Mouse (Mus musculus): ENCODE measurements around the gene Rab30. TPM values are rescaled to one million over a fixed set of nuclear protein-coding genes. Genes with fewer than 3 reads are reported as not detected.

Rab30 gene
- total RNA-seq, 2 experiments from 2014 or later: 5.7 to 6.6 TPM

DNA sequence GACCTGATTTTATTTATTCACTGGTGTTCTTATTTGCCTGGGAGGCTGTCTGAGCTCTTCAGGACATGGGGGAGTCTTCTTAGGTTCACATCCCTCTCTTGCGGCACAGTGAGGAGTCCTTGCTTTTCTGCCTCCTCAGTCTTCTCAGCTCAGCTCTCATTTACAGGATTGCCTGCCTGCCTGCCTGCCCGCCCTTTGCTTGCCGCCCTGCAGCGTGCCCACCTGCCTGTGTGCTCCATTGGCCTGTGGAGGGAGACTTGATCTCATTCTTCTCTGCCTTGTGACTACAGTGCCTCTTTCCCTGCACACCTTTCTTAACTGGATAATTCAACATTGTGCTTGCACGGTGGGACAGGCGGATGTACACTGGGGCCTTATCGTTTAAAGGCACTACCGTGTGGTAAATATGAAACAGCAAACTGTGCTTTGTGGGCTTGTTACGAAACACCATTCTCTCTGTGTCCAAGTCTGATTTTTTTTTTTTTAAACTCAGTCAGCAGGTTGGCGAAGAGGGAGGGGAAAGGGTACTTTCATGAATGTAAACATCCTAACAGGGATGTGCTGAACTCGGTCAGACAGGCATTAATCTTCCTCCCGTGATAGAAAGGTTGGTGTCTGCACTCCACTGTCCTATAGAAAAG lies 41.9 kb downstream of the Rab30 start:
- intact Hi-C loops (cut with DNase I): no loop called here
- no peak for DNase-seq

DNA sequence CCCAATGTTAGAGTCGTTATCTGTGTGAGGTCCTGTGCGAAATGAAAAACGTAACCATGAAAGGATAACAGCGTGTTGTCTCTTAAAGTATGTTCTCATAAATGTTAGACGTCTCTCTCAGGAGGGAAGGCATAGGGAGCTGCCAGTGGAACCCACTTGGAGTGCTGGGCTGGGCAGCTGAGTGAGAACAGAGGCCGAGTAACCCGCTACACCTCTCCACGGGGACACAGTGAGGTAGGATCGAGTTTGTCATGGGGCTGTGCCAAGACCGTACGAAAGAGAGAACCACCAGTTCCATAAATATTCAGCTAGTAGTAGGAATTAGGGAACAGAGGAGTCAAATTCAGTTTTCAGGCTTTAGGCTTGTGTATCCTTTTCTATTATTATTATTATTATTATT lies 42.5 kb downstream of the Rab30 start:
- intact Hi-C loops (cut with DNase I): no loop called here
- no peak for DNase-seq

DNA sequence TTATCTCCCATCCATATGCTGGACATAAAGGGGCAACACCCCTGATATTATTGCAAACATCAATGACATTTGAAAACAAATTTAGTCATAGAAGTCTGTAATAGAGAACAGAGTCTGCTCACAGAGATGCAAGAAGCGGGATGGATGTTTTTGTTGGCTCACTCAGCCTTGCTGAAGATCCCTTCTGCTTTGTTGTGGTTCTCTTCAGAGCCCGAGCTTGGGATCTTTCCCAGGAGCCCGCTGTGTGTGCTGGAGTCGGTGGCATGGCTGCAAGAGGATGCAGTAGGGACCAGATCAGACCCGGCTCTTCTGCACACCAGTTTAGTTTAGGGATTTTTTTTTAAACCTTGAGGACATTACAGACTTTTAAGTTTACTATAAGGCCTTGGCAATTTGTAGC lies 54.3 kb downstream of the Rab30 start:
- intact Hi-C loops (cut with DNase I): no loop called here
- no peak for DNase-seq

DNA sequence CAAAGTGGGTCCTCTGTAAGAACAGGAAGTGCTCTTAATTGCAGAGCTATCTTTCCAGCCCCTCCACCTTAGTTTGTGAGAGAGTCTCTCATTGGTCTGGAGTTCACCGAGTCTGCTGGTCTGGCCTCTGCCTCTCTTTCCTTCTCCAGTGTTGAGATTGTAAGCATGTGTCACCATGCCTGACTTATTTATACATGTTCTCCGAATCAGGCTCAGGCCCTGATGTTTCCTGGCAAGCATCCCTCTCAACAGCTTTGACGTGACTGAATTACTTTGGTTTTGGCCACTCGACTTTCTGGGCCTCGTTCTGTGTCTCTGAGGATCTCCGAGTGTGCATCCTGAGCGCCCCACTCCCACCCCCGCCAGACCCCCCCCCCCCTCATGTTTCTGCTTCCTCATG lies 55.4 kb downstream of the Rab30 start:
- no peak for DNase-seq

DNA sequence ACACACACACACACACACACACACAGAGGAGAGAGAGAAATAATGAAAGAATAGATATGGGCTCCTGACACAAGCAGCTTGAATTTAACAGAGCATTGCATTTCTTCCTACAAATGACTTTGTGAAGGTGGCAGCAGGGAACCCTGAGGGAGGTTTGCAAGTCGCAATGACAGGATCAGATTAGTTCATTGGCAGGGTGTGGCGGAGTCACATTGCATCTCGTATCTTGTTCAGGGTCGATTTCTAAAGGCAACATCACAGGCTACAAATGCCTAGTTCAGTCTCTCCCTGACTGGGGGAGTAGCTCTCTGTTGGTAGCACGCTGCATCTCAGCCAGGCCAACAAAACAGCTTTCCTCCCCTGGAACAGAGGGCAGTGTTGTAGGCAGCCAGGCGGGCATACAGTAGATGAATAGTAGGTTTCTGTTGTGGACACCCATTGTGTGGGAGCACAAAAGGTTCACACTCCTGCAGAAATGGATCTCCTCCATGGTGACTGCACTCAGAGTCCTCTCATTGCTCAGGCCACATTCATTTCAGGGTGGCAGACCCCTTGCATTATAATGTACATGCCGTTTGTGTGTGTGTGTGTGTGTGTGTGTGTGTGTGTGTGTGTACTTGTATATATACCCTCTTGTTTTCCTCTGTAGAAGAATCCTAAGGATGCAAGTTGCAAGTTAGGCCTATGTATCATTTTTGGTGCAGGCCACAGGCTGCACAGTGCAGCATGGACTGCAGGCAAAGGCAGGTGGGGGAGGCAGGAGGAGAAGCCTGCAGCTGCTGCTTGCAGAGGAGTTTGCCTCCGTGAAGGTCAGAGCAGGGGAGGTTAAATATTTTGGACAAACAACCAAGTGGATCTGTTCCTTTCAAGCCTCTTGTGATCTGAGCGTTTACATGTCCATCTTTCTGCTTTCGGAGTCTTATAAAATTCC lies 58.5 kb downstream of the Rab30 start:
- intact Hi-C loops (cut with DNase I): no loop called here
- DNase-seq: no peak

More for the DNA sequence above, 55.4 kb downstream of the Rab30 start:
- intact Hi-C loops (cut with DNase I): no loop called here

DNA sequence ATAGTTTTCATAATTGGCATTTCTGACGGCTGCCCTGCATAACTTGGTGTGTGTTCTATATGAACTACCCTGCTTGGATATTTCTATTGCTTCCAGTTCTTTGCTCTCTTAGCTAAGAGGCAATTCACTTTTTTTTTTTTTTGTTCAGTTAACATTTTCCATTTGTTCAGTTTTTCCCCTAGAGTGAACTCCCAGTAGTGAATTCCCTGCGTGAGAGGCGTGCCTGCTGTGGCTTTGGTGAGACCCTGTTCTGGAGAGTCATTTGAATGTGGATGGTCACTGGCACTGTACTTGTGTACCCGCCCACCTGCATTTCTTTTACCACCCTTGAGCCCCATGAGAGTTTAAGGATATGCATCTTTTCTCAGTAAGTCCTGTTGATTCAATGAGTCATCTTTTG lies 60.8 kb downstream of the Rab30 start:
- intact Hi-C loops (cut with DNase I): no loop called here
- no peak for DNase-seq

DNA sequence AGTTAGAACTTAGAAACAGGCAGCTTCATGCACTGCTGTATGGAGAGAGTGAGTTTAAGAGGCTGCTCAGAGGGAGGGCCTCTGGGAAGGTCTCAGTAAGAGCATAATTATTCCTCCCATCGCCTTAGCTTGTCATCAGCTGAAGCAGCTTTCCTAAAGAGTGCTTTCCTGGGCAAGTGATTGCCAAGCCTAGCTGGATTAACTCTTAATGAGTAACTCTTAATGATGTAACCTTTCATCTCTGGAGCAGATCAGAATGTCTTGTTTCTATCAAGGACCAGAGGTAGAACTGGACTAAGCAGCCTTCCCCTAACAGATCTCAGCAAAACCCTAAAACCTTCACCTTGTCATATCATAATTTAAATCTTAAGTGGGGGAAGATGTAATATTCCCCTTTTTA lies 61.8 kb downstream of the Rab30 start:
- intact Hi-C loops (cut with DNase I): no loop called here
- no peak for DNase-seq

DNA sequence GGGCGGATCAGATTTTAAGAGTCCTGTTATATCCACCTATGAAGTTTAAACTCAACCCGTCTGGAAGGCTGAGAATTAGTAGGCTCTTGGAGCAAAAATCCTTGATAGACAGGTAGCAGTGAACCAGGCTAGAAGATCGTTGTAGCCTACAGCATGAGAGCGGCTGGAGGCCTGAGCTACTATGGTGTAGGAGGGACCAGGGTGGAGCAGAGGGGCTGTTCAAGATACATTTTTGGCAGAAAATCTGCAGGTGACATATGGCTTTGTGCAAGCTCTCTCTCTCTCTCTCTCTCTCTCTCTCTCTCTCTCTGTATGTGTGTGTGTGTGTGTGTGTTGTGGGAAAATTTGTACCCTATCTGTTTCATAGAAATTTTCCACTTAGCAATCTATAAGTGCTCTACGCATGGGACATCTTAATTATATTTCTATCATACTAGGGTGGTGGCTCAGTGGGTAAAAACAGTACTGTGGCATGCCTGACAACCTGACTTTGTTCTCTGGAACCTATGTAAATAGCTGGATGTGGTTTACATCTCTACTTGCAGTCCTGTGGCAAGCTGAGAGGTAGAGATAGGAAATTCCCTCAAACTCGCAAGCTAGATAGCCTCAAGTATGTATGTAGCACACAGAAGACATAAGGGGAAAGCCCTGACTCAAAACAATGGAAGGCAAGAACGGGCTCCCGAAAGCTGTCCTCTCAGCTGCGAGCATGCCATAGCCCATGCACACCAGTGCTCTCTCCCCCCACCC lies 63.7 kb downstream of the Rab30 start:
- intact Hi-C loops (cut with DNase I): no loop called here
- no peak for DNase-seq

DNA sequence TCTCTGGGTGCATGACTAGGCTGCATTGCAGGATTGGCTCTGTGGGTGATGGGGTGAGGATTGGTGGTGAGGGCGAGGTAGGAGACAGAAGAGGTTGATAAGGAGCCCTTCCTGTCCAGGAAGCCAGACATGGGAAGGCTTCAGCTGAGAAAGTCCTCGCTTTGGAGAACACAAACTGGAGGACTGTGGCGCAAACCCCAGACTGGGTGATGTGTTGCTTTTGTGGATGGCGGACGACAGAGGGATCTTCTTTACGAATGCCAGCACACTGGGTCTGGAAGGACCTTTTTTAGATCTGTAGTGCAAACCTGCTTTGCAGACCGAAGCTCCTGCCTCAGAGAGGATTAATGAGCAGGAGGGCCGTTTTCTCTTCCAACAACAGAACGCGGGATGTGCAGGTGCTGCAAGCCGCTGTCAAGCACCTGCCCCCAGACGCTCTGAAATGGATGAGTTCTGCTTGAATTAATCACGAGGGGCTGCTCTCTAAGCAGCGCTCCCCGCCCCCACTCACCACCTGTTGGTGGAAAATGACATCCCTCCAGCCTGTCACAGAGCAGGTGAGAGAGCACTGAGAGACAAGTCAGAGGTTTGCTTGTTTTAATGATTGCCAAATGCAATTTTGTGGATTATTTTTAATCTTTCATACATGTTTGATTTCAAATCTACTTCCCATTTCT lies 65.2 kb downstream of the Rab30 start:
- intact Hi-C loops (cut with DNase I): no loop called here
- DNase-seq: no peak

DNA sequence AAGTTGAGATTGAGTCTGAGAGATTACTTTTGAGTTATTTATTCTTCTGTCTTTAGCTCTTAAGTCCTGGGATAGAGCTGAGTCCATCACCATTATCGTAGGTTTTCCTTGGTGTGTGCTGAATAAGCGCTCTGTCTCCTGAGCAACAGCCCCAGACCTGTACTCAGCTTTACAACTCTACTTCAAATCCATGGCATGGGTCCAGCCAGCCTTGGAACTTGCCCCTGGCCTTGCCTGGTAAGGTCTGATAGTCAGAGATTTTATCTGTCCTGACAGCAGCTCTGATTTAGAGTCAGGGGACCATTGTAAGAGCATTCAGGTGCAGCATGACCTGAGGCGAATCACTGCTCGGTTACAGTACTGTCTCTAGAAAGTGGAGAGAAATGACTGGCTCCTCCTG lies 66.1 kb downstream of the Rab30 start:
- no peak for DNase-seq
- intact Hi-C loops (cut with DNase I): no loop called here

DNA sequence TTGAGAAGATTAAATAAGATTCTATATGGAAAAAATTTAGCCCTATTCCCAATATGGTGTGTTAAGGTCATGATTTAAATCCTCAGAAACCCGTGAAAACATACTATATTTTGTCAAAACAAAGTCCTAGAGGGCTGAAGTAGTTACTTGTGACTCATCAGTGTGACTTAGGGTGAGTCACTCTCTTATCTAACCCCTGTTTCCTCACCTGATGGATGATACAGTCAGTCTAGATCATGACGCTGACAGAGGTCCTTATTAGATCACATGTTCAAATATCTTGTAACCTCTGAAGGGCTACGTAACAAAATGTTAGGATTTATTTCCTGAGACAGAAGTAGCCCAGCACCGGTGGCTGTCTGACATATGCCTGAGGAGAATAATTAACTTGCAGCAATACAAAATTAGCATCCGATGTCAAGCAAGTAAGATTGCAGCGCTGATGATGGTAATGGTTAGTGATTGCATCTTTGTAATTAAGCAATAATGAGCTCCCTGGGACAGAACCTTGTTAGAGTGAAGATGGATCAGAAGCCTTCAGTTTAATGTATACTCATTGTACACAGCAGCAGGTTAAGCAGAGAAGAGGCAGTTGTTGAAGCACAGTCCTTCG lies 70.4 kb downstream of the Rab30 start:
- intact Hi-C loops (cut with DNase I): no loop called here
- DNase-seq: no peak

DNA sequence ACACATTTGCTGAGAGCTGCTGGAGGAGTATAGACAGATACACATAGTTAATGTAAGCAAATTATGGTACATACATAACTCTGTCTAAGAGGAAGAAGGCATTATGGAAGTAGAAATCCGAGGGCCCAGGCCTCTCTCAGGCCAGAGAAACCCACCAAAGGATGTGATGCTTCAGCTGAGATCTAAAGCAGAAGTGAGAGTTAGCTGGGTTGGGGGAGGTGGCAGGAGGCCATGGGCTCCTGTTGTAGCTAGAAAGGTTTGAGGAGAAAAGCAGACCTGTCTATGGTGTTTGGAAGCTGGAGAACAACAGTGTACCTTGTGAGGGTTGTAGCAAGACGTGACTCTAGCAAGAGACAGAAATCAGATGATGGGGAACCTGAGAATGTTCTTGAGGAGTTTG lies 75.8 kb downstream of the Rab30 start:
- DNase-seq: no peak
- intact Hi-C loops (cut with DNase I): no loop called here

DNA sequence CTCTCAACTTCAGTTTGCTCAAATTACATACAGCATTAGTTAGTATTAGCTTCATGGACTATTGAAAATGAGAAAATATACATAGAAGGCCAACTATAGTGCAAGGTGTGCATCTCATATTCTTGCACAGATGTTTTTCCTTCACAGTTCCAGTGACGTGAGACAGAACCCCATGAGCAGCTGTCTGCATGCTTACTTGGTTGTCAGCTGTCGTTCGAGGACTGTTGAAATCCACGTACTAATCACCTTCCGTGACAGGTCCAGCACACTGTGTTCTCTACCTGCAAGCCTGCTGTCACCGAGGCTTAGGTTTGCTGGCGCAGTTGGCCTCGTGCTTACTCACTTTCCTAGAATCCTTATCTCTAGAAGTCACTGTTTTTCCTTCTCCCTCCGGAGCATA lies 76.5 kb downstream of the Rab30 start:
- DNase-seq: no peak
- intact Hi-C loops (cut with DNase I): no loop called here

DNA sequence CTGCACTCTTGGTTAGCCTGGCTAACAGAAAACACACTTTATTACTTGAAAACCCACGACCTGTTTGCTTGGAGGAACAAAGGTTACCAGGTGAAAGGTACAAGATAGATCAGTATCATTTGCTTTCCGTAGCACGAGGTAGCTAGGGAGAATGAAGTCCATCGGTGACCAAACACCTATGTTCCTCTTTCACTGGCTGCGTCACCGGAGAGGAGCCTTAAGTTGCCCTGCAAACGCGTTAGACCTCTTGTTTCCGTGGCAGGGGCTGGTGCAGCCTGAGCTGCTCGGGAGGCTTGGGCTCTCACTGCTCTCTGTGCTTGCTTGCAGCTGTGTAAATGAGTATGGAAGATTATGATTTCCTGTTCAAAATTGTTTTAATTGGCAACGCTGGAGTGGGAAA lies 78.3 kb downstream of the Rab30 start:
- intact Hi-C loops (cut with DNase I): loop anchor here (5.0 kb wide), 1 partner anchor 77 kb away; the partner anchor contains the start of gene Rab30
- no peak for DNase-seq

DNA sequence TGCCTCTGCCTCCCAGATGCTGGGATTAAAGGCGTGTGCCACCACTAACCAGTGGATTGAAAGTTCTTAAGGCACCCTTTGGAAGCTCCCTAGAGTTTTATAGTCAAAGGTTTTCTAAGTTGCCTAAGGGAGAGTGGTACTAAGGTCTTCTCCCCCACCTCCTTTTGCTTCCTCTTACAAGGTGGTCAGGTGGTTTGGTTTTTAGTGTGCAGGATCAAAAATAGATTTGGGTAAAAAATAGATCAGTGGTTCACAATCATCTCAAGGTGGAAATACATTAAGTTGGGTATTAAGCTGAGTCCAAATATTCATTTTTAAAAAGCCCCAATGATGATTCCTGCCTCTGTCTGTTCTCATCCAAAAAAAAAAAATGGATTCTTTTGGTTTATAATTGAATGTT lies 79.0 kb downstream of the Rab30 start:
- intact Hi-C loops (cut with DNase I): loop anchor here (5.0 kb wide), 1 partner anchor 78 kb away; the partner anchor contains the start of gene Rab30
- no peak for DNase-seq

DNA sequence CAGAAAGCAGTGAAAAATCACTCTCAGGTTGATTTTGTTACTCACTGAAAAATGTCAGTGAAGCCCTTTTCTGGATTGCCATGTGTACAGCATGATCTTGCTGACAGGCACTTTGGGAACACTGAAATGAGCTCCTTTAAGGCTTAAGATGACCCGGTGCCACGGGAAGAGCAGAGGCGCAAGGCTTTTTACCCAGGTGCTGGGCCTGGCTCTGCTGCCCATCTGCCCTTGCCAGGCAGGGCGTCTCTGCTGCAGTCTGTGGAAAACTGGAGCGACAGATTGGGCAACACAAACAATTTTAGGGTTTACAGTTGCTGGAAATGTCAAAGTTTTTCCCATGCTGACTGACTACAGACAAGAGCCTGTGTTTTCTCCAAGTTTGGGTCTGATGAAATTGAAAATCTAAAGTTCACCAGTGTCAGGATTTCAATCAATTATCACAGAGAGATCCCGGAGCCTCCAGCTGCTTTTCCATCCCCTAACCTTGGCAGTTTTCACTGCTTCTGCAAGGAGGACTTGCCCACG lies 79.6 kb downstream of the Rab30 start:
- no peak for DNase-seq
- intact Hi-C loops (cut with DNase I): loop anchor here (5.0 kb wide), 1 partner anchor 79 kb away; the partner anchor contains the start of gene Rab30

DNA sequence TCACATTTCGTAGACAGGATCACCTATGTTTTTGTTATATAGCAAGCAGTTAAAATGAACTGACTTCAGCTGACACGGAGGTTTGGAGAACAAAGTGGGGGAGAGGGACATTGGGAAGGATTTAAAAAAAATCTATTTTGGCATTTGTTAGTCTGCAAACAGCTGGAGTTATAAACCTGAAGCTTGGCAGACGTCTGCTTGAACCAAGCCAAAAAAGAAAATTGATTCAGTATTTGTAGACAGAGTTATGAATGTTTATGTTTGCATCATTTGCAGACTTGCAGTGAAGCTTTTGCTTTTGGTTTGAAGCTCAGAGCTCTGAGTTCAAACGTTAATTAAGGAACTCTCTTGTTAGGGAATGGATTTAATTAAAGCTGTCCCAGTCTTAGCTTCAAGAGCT lies 80.5 kb downstream of the Rab30 start:
- DNase-seq: no peak
- intact Hi-C loops (cut with DNase I): loop anchor here (5.0 kb wide), 1 partner anchor 80 kb away; the partner anchor contains the start of gene Rab30

DNA sequence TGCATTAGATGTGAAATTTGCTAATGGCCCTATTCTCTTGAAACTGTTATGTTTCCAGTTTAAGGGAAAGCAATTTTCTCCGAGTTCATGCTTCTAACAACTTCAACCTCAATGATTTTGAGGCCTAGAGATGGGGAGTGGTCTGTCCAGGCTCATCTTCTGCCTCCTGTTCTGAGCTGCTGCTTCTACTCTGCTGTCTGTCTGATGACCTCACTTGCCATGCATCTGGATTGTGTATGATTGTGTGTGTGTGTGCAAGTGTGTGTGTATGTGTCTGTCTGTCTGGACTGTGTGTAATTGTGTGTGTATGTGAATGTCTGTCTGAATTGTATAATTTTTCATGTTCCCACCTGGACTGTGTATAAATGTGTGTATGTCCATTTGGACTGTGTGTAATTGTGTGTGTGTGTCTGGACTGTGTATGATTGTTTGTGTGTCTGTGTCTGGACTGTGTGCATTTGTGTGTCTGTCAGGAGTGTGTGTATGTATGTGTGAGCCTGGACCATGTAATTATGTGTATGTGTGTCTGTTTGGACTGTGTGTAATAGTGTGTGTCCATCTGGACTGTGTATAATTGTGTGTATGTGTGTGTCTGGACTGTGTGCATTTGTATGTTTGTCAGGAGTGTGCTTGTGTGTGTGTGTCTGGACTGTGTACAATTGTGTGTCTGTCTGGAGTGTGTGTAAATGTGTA lies 81.2 kb downstream of the Rab30 start:
- intact Hi-C loops (cut with DNase I): loop anchor here (5.0 kb wide), 1 partner anchor 80 kb away; the partner anchor contains the start of gene Rab30

DNA sequence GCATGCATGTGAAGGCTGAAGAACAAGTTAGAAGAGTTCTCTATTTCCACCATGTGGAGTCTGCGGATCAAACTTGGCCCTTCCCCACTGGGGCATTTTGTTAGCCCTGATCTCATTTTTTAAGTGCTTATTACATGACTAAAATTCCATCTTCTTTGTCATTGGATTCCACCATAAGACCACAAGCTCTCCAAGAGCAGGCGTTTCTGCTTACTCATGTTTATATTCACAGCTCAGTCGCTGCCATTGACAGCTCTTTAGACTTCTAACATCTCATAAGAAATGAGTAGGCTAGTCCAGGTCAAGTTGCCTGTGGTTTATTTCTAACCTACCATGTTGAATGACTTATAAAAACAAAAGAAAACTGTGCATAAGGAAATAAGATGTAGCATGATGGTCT lies 84.8 kb downstream of the Rab30 start:
- intact Hi-C loops (cut with DNase I): no loop called here
- no peak for DNase-seq

More for the DNA sequence above, 81.2 kb downstream of the Rab30 start:
- no peak for DNase-seq
